Mouse (Mus musculus) brain, embryonic 14.5 days (tissue): ENCODE results near the gene Rapgef1.
A peak's percentile ranks its signal among the peaks of the same experiment; 100 is the strongest.

Experiments
- CTCF ChIP-seq: fragments of 200-500 bp; IDR thresholded peaks from 2 replicates; pipeline ENCODE4 v1.5.1; 2012; ENCODE audit warnings: inconsistent platforms, mild to moderate bottlenecking, moderate library complexity, borderline replicate concordance; ENCODE audit not compliant: insufficient read depth, insufficient read length; ENCODE audit errors: extremely low read depth
- POLR2A ChIP-seq: fragments of 200-500 bp; IDR thresholded peaks from 2 replicates; pipeline ENCODE4 v1.6.1; 2012; ENCODE audit warnings: mild to moderate bottlenecking, inconsistent platforms, borderline replicate concordance; ENCODE audit not compliant: poor library complexity, insufficient read depth, insufficient read length, severe bottlenecking; ENCODE audit errors: extremely low read depth

DNA sequence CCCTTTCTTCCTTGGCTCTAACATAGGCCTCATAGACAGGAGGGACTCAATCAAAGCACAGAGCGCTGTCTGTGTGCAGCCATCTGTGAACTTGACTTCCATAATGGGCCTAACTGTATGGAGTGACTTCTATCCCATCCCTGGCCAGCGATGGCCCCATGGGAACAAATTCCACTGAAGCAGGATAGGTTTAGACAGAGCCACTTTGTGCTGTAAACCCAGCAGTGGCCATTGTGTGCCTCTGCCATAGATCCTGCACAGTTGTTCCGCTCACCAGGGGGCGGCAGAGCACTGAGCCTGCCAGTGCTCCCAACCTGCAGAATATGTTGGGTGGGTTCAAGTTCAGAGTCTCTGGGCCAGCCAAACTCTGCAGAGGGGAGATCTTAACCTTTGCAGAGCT is 88.2 kb downstream of the Rapgef1 start:
- TF ChIP-seq POLR2A, result no peak
- TF ChIP-seq CTCF, result peak; percentile 26; the same call in 1 of the 2 replicates
